Mouse (Mus musculus) lung, postnatal 25 days (tissue): ENCODE results near the gene Dcst2.

Experiments
- DNase-seq: peaks from one replicate; pipeline ENCODE4 v3.0.0; 2022; ENCODE audit warnings: low spot score

Gene Dcst2

DNA sequence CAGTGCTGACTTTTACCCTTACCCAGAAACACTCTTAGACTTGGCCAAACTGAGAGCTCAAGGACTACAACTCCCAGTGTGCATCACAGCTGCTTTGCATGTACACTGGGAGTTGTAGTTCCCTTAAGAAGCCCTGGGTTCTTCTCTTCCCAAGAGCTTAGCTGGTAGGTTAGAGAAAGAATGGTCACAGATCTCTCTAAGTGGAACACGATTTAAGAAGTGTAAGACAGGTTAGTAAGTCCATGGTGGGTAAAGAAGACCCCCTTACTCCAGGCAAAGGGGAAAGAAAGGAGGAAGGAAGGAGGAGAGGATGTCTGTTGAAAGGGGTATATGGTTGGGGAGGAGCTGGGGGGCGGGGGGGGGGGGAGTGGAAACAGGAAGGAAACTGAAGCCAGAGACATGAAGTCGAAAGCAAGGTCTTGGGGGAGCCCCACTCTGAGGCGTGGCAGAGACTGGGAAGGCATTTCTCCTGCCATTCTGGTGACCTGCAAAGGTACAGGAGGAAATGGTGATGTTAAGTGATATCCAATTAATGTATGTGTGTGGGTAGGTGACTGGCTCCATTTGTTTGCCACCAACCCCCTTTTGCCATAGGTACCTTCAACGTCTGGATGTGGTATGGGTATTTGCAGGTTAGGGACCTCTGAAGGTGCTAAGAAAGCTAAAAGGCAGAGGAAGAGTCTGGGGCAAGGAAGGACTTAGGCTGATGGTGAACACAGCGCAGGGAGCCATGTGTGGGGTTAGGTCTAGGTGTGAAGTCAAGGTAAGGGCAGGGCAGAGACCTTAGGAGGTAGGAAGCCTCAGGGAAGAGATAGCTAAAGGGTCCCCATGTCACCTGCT is 27.3 kb downstream of the Dcst2 start:
- DNase-seq = no peak

DNA sequence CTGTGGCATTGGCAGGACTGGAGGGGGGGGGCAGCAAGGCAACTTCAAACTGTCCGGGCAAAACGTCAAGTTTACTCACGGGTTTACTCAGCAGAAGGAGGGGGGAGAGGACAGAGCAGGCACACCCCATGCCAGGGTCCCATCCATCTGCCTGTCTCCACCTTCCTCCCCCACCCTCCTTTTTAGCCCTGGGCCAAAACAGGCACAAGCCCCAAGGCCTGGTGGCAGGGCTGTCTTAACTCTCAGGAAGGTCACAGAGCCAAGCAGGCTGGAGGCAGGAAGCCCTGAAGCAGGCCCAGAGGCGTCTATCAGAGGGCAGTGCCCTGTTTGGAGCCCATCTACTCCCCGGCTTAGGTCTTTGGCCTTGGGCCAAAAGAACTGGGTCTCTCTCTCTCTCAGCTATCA is 28.3 kb downstream of the Dcst2 start:
- DNase-seq = no peak

DNA sequence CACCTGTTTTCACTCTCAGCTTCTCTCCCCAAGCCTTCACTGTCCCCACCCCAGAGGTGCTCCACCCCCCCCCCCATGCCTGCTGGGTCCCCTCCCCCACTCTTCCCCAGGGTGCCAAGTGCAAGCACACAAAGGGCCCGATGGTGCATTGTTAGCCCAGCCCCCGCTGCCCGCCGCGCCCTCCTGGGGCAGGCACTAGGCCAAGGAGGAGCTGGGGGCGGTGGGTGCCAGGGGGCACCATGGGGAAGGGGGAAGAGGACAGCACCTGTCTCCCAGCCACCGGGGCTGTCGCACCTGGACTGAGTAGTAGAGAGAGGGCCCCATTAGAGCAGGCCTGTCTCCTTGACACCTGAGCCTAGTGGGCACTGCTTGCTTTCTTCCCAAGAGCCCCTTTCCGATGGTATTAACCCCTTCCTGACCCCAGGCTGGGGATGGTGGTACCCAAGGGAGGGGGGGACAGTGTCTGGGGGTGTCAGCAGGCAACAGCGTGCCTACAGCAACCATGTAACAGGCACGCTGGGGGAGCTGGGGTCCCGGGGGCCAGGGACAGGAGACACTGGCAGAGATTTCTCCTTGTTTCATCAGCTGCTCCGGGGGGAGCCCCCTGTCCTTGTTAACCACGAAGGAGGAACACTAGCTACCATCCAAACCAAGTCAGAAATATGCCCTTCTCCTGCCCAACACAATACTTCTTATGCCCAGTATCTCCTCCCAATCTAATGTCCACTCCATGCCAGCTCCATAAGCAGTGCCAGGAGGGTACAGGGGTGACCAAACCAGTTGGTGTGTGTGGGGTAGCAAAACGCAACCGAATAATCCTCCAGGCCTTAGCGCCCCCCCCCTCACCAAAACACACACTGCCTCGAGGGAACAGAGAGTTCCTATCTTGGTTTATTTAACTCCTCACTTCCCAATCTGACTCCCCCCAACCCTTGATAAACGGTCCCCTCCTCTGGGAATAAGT is 29.2 kb downstream of the Dcst2 start:
- DNase-seq = no peak

DNA sequence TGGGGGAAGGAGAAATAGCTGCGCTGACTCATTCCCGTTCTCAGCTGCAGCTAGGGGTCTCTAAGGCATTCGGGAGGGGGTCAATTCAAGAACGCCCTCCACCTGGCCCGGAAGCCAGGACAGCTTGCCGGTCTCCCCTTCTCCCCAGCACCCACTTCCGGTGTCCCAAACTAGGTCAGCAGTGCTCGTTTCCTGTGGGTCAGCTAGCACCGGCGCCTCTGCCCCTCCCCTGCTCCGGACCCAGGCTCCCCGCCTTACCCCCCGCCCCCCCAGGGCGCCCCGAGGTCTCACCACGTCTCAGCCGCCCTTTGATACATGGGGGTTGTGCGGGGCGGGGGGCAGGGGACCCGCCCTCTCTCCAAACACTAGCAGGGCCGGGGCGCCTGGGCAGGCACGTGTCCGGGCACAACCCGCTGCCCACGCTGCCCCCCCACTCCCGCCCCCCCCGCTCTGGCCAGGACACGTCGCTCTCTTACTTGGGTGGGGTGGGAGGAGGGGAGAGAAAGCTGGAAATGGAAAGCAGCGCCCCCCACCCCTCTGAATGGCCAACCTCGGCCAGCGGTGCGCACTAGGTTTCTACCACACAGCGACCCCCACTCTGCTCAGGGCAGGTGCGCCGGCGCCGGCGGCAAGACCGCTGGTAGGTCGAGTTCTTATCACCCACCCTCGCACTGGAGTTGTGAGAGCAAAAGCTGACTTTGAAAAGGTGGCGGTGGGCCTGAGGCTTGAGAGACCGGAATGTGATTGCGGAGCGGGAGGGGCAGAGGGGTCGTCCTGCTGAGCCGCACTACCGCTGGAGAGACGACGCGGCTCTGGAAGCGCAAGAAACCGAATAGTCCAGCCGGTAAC is 30.1 kb downstream of the Dcst2 start:
- DNase-seq = no peak

DNA sequence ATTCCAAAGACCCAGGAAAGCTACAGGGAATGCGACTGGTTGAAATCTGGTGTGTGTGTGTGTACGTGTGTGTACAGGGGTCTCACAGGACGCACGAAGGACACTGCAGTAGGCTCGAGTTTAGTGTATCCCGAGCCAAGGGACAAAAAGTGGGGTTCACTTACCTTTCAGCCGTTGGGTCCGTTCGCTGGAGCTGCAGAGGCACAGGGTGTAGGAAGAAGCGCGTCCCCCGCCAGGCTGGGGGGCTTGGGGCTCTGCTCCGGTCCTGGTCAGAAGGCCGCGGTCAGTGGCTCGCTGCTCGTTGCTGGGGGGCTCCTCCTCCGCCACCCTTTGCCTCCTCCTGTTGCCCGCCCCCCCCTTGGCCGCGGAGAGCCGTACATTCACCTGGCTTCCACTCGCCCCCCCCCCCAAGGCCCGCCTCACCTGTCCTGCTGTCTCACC is 31.1 kb downstream of the Dcst2 start:
- DNase-seq = no peak

DNA sequence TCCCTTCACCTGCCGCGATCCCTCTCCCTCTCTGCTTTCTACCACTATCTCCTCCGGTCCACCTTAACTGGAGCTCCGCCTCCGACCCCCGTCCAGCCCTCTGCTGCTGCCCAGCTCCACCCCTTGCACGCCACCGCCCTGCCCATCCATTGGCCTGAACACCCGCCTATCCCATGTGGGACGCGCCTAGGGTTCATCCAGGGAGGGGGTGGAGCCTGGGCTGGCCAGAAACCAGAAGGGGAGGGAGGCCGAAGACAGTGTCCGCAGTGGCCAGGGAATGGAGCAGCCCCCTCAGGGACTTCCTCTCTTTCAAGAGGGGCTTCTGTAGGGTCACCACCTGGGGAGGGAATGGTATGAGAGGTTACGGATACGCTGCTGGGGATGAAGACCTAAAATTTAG is 31.8 kb downstream of the Dcst2 start:
- peak; percentile 99 for DNase-seq

- DNase-seq = peak; percentile 88
Measured at GRCm38 (mm10) chr3:89394006-89394893, 32.5 kb downstream of the Dcst2 start, which contains the start of gene Zbtb7b. Zbtb7b (minus strand) TSS chr3:89394776.

DNA sequence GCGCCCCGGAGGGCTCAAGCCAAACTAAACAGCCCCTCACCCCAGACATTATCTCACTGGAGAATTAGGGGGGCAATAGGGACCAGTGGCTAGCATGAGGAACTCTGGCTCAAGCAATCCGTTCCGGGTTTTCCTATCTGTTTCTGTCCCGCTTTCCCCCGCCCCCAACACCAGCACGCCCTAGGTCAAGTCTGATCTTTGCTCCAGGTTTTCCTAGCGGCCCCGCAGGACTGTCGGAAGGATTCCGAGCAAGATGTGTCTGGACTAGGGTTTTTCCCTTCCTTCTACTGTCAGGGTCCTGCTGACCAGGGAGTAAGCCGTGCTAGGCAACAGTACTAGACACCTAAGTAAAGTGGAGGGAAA is 33.1 kb downstream of the Dcst2 start:
- DNase-seq = peak; percentile 90

- DNase-seq = no peak
Measured at GRCm38 (mm10) chr3:89395419-89395805, 33.6 kb downstream of the Dcst2 start.

GRCm38 (mm10) chr3:89395806-89396653 is 34.3 kb downstream of the Dcst2 start:
- peak; percentile 81 for DNase-seq

DNA sequence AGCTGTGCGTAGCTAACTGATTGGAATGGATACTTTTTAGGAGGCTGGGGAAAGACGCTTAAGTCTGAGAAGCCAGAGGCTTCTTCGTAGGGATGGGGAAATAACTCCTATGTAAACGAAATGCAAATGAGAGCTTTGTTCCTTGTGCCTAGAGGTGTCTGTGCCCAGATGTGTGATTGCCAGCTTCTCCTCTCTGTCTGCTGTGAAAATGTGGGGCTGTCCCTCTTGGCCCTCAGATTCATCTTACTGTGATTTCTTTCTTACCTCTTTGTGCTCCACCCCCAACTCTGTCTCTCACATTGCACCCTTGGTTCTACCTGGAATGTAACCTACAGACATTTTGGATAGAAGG is 34.9 kb downstream of the Dcst2 start:
- no peak for DNase-seq

GRCm38 (mm10) chr3:89401329-89401728 is 39.6 kb downstream of the Dcst2 start:
- no peak for DNase-seq

GRCm38 (mm10) chr3:89402693-89403092 is 40.9 kb downstream of the Dcst2 start, which contains the start of gene Lenep:
Lenep (minus strand) TSS chr3:89402793.
- no peak for DNase-seq

DNA sequence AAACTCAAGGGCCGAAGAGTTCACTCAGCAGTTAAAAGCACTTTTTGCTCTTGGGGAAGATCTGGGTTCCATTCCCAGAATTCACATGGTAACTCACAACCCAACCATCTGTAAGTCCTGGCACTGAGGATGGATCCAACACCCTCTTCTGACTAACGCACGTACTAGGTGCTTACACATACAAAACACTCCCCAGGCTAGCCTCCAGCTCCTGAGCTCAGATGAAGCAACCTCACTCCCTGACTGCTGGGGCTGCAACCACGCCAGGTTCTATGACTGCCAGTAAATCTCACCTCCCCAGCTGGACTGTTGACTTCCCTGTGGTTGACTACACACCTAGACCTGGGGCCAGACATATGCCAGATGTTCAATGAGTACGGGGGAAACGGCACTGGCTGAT is 45.1 kb downstream of the Dcst2 start:
- no peak for DNase-seq

DNA sequence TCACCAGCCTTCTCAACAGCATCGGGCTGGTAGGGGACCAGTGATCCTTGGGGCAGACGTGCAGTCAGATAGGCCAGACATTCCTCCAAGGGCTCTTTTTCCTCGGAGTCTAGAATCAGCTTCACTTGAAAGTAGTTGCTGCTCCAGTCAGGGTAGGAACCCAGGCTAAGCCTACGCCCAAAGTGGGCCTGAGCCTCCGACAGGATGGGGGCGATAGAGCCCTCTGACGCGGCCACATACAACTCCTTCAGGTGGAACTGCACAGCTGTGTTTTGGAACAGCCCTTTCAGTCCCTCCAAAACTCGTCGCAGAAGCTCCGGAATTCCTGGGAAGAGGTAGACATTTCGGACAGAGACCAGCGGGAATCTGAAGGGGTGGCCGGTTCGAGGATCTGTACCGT is 46.7 kb downstream of the Dcst2 start:
- DNase-seq = no peak

DNA sequence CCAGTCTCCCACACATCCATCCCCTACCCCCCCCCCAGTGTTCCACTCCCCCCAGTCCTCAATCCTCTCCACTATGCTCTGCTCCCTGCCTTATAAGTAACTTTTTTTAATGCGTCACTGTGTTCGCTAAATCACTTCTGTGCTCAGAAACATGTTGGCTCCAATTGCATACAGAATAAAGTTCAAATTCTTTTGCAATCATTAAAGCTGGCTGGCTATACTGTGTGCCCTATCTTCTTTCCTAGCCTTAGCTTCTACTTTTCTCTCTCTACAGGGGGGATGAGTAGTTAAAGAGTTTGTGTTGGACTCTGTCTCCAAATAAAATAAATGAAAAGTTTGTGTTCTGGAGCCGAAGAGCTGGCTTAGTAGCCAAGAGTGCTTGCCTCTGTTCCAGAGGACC is 47.9 kb downstream of the Dcst2 start:
- DNase-seq = no peak

GRCm38 (mm10) chr3:89410864-89411263 is 49.1 kb downstream of the Dcst2 start:
- no peak for DNase-seq

- peak; percentile 99 for DNase-seq
Measured at GRCm38 (mm10) chr3:89411490-89412393, 50.0 kb downstream of the Dcst2 start, which contains the start of gene Flad1. Flad1 (minus strand) TSS chr3:89411870.

- DNase-seq = no peak
Measured at GRCm38 (mm10) chr3:89416158-89416557, 54.4 kb downstream of the Dcst2 start.
